Mouse (Mus musculus) ES-E14 (cell line): ENCODE measurements around the gene Ndufs8. TPM values are rescaled to one million over a fixed set of nuclear protein-coding genes. Genes with fewer than 3 reads are reported as not detected.
A peak's percentile ranks its signal among the peaks of the same experiment; 100 is the strongest.

ENCODE experiments used
- DNase-seq: peaks from one replicate; pipeline ENCODE4 v3.0.0-alpha.2; 2013; ENCODE audit warnings: low read depth, low spot score
- H3K27ac ChIP-seq: 2 replicates; pipeline ENCODE4 v1.5.1; 2012; ENCODE audit warnings: low read depth, mild to moderate bottlenecking, low read length, moderate library complexity, mixed read lengths; ENCODE audit not compliant: poor library complexity, insufficient read depth, severe bottlenecking
- H3K36me3 ChIP-seq: 2 replicates; pipeline ENCODE4 v1.6.1; 2012; ENCODE audit warnings: mild to moderate bottlenecking, low read length, moderate library complexity, mixed read lengths; ENCODE audit not compliant: control insufficient read depth, poor library complexity, insufficient read depth, severe bottlenecking
- H3K4me1 ChIP-seq, 2 experiments: fragments of 150-350 bp in 1 of 2; sonication (generic) in 1 of 2; 2 replicates each; pipeline ENCODE4 v1.6.1; 2012; ENCODE audit warnings: low read length in 2 of 2, mild to moderate bottlenecking in 1 of 2, mixed read lengths in 1 of 2; ENCODE audit not compliant: control insufficient read depth in 2 of 2, insufficient read depth in 2 of 2, poor library complexity in 1 of 2
- H3K4me3 ChIP-seq, 2 experiments: fragments of 150-350 bp in 1 of 2; sonication (generic) in 1 of 2; 2 replicates each; pipeline ENCODE4 v1.5.1; 2012; ENCODE audit warnings: low read length in 2 of 2, low read depth in 1 of 2, mild to moderate bottlenecking in 1 of 2, mixed read lengths in 1 of 2; ENCODE audit not compliant: insufficient read depth in 1 of 2, poor library complexity in 1 of 2, severe bottlenecking in 1 of 2
- H3K9ac ChIP-seq: 2 replicates; pipeline ENCODE4 v1.6.1; 2012; ENCODE audit warnings: low read depth, mild to moderate bottlenecking, low read length, mixed read lengths; ENCODE audit not compliant: poor library complexity, insufficient read depth, severe bottlenecking
- H3K9me3 ChIP-seq: fragments of 150-350 bp; sonication (generic); 2 replicates; pipeline ENCODE4 v1.6.1; 2012; ENCODE audit warnings: low read depth, mild to moderate bottlenecking, low read length; ENCODE audit not compliant: control insufficient read depth, insufficient read depth
- CHD2 ChIP-seq: IDR thresholded peaks from 2 replicates; pipeline ENCODE4 v1.6.1; 2014; ENCODE audit warnings: mild to moderate bottlenecking, low read depth, low read length, inconsistent platforms
- HCFC1 ChIP-seq: IDR thresholded peaks from 2 replicates; pipeline ENCODE4 v1.6.1; 2012; ENCODE audit warnings: low read length, inconsistent platforms, borderline replicate concordance; ENCODE audit not compliant: insufficient read depth
- MAFK ChIP-seq: IDR thresholded peaks from 2 replicates; pipeline ENCODE4 v1.6.1; 2014; ENCODE audit warnings: mild to moderate bottlenecking, low read depth, low read length, inconsistent platforms; ENCODE audit not compliant: insufficient read depth
- ZC3H11A ChIP-seq: IDR thresholded peaks from 2 replicates; pipeline ENCODE4 v1.6.1; 2012; ENCODE audit warnings: low read depth, mild to moderate bottlenecking, inconsistent platforms, low read length, borderline replicate concordance
- ZNF384 ChIP-seq: IDR thresholded peaks from 2 replicates; pipeline ENCODE4 v1.6.1; 2012; ENCODE audit warnings: low read depth, low read length, inconsistent platforms
- in situ Hi-C, 2 experiments: fragments of 600-800 bp; cut with MboI; formaldehyde crosslinking; loops; one replicate each; pipeline ENCODE4 v1.15.1; 2025; ENCODE audit warnings: low sequenced_read_pairs in 2 of 2, inconsistent platforms in 1 of 2; ENCODE audit not compliant: unreplicated experiment in 2 of 2
- total RNA-seq: library from RNA; depleted of rRNA; stranded (reverse); fragments of 300-350 nt; gene quantifications from 2 replicates; pipeline ENCODE4 v1.2.3, GENCODE M21; 2012

The Ndufs8 gene
- total RNA-seq, 1 experiment, result 134 TPM

DNA sequence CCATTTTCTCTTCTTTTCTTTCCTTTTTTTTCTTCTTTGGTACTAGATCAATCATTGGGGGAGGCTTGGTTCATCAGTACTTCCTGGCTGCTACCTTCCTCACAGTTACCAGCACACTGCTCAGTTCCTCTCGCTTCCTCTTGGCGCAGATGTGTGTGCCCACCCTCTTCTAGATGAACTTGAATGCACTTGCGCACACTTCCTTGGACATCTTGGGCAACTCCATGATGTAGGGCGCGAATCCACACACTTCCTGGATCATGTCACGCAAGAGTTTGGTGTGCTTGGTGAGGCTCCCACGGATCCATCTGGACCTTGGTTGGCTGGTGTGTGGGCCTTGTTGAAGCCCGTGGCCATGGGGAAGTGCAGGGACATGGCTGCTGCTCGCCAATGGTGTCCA lies 19.1 kb upstream of the Ndufs8 start:
- in situ Hi-C loops, result no loop called here
- no peaks in the 10 kb centered on the region for H3K36me3 ChIP-seq
- TF ChIP-seq MAFK (no peak), ZNF384 (no peak), ZC3H11A (no peak), CHD2 (no peak), HCFC1 (no peak)

DNA sequence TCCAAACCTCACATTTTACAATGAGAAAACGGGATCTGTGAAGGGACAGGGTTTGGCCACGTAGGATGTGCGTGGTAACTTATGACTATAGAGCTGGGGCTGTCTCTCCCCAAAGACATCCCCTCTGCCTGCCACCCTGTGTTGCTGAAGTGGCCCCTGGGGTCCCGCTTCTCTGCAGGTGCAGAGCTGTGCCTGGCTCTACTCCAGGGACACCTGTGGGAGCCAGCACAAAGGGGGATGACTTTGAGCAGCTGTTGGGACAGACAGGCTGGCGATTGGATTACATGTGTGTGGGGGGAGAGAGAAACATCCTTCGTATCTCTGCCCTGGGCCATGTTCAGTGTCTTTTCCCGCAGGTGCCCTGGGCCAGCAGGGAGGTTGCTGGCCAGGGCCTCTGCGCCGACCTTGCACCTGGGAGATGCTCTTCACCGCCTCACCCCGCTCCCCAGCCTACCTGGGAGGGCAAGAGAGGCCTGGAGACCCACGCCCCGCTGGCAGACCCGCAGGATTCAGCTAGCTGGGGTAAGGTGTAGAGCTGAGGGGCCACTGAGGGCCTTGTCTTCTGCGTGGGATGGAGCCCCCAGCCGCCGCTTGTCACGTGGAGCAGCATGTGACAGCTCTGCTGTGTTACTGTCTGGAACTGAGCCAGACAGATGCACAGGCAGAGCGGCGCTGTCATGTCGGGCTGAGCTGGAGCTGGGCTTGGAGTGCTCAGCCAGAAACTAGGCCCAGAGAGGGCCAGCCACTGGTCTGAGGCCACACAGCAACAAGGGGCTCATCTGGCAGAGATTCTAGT lies 17.9 kb upstream of the Ndufs8 start:
- peaks cover 2 to 13% of the 10 kb centered on the region in 2 experiments; a peak in 2 of 4 replicates for H3K4me1 ChIP-seq
- no peak for DNase-seq
- TF ChIP-seq ZC3H11A, result no peak
- no peak for TF ChIP-seq CHD2
- TF ChIP-seq ZNF384, result no peak
- TF ChIP-seq HCFC1, result no peak
- TF ChIP-seq MAFK, result no peak
- peak overlapping the region; percentile 56 for H3K9ac ChIP-seq
- no peaks in the 10 kb centered on the region for H3K9me3 ChIP-seq
- peak overlapping the region; percentile 28 to 56 for H3K4me3 ChIP-seq
- no peak overlapping the region for H3K27ac ChIP-seq
- H3K36me3 ChIP-seq, result no peaks in the 10 kb centered on the region
- in situ Hi-C loops, result no loop called here

More for the DNA sequence above, 19.1 kb upstream of the Ndufs8 start:
- Histone ChIP-seq H3K4me1 (peaks cover 2 to 17% of the 10 kb centered on the region in 2 experiments; a peak in 2 of 4 replicates), H3K9ac (no peak overlapping the region), H3K27ac (no peak overlapping the region), H3K9me3 (no peaks in the 10 kb centered on the region), H3K4me3 (no peak overlapping the region)
- DNase-seq, result no peak

DNA sequence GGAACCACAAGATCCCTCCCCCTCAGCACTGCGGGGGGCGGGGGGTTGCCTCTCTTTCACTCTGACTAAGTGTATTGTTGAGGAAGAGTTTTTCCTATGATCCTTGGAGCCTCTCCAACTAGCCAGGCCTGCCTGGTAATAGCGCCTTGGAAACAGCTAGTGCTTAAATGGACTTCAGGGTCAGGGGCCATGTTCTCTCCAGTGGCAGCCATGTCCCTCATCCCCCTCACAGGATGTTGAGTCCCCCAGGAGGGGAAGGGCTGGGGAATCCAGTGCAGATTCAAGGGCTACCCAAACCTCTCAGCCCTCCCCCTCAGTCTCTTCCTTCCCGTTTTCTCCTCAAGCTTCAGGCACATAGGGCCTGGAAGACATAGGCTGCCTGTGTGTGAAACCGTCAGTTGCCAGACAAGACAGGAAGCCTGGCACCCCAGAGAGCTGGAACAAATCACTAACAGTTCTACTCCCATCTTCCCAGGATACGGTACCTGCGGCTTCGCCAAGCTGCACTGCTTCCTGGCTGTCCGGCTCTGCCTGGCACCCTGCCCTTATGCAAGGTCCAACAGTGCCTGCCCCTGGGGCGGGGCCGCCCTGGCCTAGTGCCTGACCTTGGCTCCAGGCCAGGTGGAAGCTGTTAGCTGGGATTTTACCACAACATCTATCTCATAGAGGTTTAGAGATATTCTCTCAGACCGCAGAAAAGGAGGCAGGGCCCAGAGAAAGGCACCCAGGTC lies 16.8 kb upstream of the Ndufs8 start, which contains the start of gene Aldh3b1:
Aldh3b1 (minus strand) TSS at position 598 of the 731 bp plus-strand sequence.
- in situ Hi-C loops, result no loop called here
- peak within 1 kb of the TSS; percentile 28 to 56 for H3K4me3 ChIP-seq

DNA sequence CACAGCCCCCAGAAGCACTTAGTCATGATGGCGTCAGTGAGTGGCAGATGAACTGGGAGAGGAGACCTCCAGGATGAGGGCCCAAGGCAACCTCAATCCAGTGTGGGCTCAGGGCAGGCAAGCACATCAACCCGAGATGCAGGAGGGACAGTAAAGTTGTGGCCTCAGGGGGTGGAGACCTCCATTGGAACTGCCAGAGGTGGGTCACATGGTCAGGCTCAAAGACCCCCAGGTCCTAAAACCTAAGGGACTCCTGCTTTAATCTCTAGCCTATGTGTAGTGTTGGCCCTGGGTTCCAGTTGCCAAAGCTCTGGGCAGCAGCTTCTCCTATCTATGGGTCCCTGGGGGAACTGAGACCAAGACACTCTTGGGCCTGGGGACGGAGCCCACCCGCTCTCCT lies 16.2 kb upstream of the Ndufs8 start:
- H3K4me3 ChIP-seq, result no peak overlapping the region
- TF ChIP-seq HCFC1 (no peak), MAFK (no peak), CHD2 (no peak)
- no peaks in the 10 kb centered on the region for H3K9me3 ChIP-seq
- H3K36me3 ChIP-seq, result no peaks in the 10 kb centered on the region
- no peak overlapping the region for H3K27ac ChIP-seq
- DNase-seq, result no peak
- in situ Hi-C loops, result no loop called here
- H3K9ac ChIP-seq, result no peak overlapping the region
- peaks cover 2 to 13% of the 10 kb centered on the region in 2 experiments; a peak in 2 of 4 replicates for H3K4me1 ChIP-seq

More for the DNA sequence above, 16.8 kb upstream of the Ndufs8 start, which contains the start of gene Aldh3b1:
- Histone ChIP-seq H3K9ac (peak within 1 kb of the TSS; percentile 56), H3K27ac (no peak within 1 kb of the TSS), H3K9me3 (no peaks in the 10 kb centered on the region), H3K4me1 (peaks cover 2 to 13% of the 10 kb centered on the region in 2 experiments; a peak in 2 of 4 replicates), H3K36me3 (no peaks in the 10 kb centered on the region)
- no peak for TF ChIP-seq ZNF384
- no peak for TF ChIP-seq ZC3H11A
- no peak for TF ChIP-seq CHD2
- TF ChIP-seq HCFC1, result no peak
- no peak for TF ChIP-seq MAFK
- no peak for DNase-seq
